Mouse (Mus musculus): ENCODE measurements at regions not wholly inside any gene's neighbourhood (a gene's known extent, or its start where the extent isn't known, plus 50 kb on each side); places are given as distances from the start of the nearest gene placed in this dataset.

- H3K4me1 ChIP-seq (replicated peaks) = no peaks in the 10 kb centered on the region
- WGBS = 82% methylated on average over 3 of the region's 3 CpGs
- no peak overlapping the region for H3K9ac ChIP-seq
- H3K4me3 ChIP-seq = no peak overlapping the region
- no peaks in the 10 kb centered on the region for H3K9me3 ChIP-seq (replicated peaks)
- H3K4me2 ChIP-seq = no peak overlapping the region
- H3K27ac ChIP-seq = no peak overlapping the region
- no peak for ATAC-seq (replicated peaks; ENCODE audit: insufficient number of reproducible peaks, insufficient read depth, low FRiP score, low read depth)
- no peaks in the 10 kb centered on the region for H3K27me3 ChIP-seq
- no peaks in the 10 kb centered on the region for H3K36me3 ChIP-seq
Observed at GRCm38 (mm10) chr19:15851622-15852021, 95.5 kb downstream of the Psat1 start.

- H3K36me3 ChIP-seq = no peaks in the 10 kb centered on the region
- ATAC-seq (replicated peaks; ENCODE audit: insufficient number of reproducible peaks, insufficient read depth, low FRiP score, low read depth) = no peak
- no peak overlapping the region for H3K9ac ChIP-seq
- no peak overlapping the region for H3K27ac ChIP-seq
- H3K4me1 ChIP-seq (replicated peaks) = no peaks in the 10 kb centered on the region
- H3K9me3 ChIP-seq (replicated peaks) = no peaks in the 10 kb centered on the region
- H3K27me3 ChIP-seq = no peaks in the 10 kb centered on the region
- 55% methylated on average over 2 of the region's 2 CpGs for WGBS
- H3K4me2 ChIP-seq = no peak overlapping the region
- H3K4me3 ChIP-seq = no peak overlapping the region
Observed at GRCm38 (mm10) chr19:15850722-15851121, 96.4 kb downstream of the Psat1 start.

- H3K9me3 ChIP-seq (replicated peaks) = no peaks in the 10 kb centered on the region
- no peak overlapping the region for H3K4me3 ChIP-seq
- no peak for ATAC-seq (replicated peaks; ENCODE audit: insufficient number of reproducible peaks, insufficient read depth, low FRiP score, low read depth)
- H3K4me2 ChIP-seq = no peak overlapping the region
- no peaks in the 10 kb centered on the region for H3K4me1 ChIP-seq (replicated peaks)
- H3K36me3 ChIP-seq = no peaks in the 10 kb centered on the region
- H3K9ac ChIP-seq = no peak overlapping the region
- no peaks in the 10 kb centered on the region for H3K27me3 ChIP-seq
- H3K27ac ChIP-seq = no peak overlapping the region
- WGBS = 72% methylated on average over 4 of the region's 4 CpGs
Observed at GRCm38 (mm10) chr19:15849235-15849634, 97.9 kb downstream of the Psat1 start.

GRCm38 (mm10) chr19:15838327-15838726 is 108.8 kb downstream of the Psat1 start:
- no peak for ATAC-seq (replicated peaks; ENCODE audit: insufficient number of reproducible peaks, insufficient read depth, low FRiP score, low read depth)

GRCm38 (mm10) chr19:15837715-15838175 is 109.4 kb downstream of the Psat1 start:
- Histone ChIP-seq H3K9ac (no peak overlapping the region), H3K27ac (no peak overlapping the region), H3K9me3 (replicated peaks) (no peaks in the 10 kb centered on the region), H3K4me2 (no peak overlapping the region), H3K27me3 (no peaks in the 10 kb centered on the region), H3K4me3 (no peak overlapping the region), H3K4me1 (replicated peaks) (0 out of 2 replicates have a peak, but pooled peaks cover 10% of the 10 kb centered on the region), H3K36me3 (no peaks in the 10 kb centered on the region)
- 16% methylated on average over 1 of the region's 1 CpGs for WGBS
- 0 out of 2 replicates have a peak, but pooled peaks have one; percentile 27 for ATAC-seq (replicated peaks; ENCODE audit: insufficient number of reproducible peaks, insufficient read depth, low FRiP score, low read depth)

More at GRCm38 (mm10) chr19:15838327-15838726, 108.8 kb downstream of the Psat1 start:
- no peak overlapping the region for H3K4me2 ChIP-seq
- 47% methylated on average over 5 of the region's 5 CpGs for WGBS
- H3K4me3 ChIP-seq = no peak overlapping the region
- H3K36me3 ChIP-seq = no peaks in the 10 kb centered on the region
- H3K27me3 ChIP-seq = no peaks in the 10 kb centered on the region
- 0 out of 2 replicates have a peak, but pooled peaks cover 10% of the 10 kb centered on the region for H3K4me1 ChIP-seq (replicated peaks)
- no peaks in the 10 kb centered on the region for H3K9me3 ChIP-seq (replicated peaks)
- no peak overlapping the region for H3K27ac ChIP-seq
- H3K9ac ChIP-seq = no peak overlapping the region

GRCm38 (mm10) chr19:15836956-15837714 is 110.0 kb downstream of the Psat1 start:
- no peak overlapping the region for H3K9ac ChIP-seq
- H3K4me1 ChIP-seq (replicated peaks) = 0 out of 2 replicates have a peak, but pooled peaks cover 10% of the 10 kb centered on the region
- no peak for ATAC-seq (replicated peaks; ENCODE audit: insufficient number of reproducible peaks, insufficient read depth, low FRiP score, low read depth)
- H3K27ac ChIP-seq = no peak overlapping the region; the same call in 1 of the 2 replicates
- H3K4me2 ChIP-seq = no peak overlapping the region
- H3K27me3 ChIP-seq = no peaks in the 10 kb centered on the region
- H3K9me3 ChIP-seq (replicated peaks) = no peaks in the 10 kb centered on the region
- 18% methylated on average over 7 of the region's 7 CpGs for WGBS
- no peak overlapping the region for H3K4me3 ChIP-seq
- no peaks in the 10 kb centered on the region for H3K36me3 ChIP-seq

GRCm38 (mm10) chr19:15836201-15836955 is 110.8 kb downstream of the Psat1 start:
- Histone ChIP-seq H3K36me3 (no peaks in the 10 kb centered on the region), H3K27me3 (no peaks in the 10 kb centered on the region), H3K4me3 (no peak overlapping the region), H3K4me1 (replicated peaks) (0 out of 2 replicates have a peak, but pooled peaks cover 10% of the 10 kb centered on the region), H3K9ac (no peak overlapping the region), H3K4me2 (no peak overlapping the region), H3K27ac (no peak overlapping the region), H3K9me3 (replicated peaks) (no peaks in the 10 kb centered on the region)
- no peak for ATAC-seq (replicated peaks; ENCODE audit: insufficient number of reproducible peaks, insufficient read depth, low FRiP score, low read depth)
- 50% methylated on average over 7 of the region's 7 CpGs for WGBS

- Histone ChIP-seq H3K9ac (no peak overlapping the region), H3K4me3 (no peak overlapping the region), H3K27ac (no peak overlapping the region), H3K4me2 (no peak overlapping the region), H3K36me3 (no peaks in the 10 kb centered on the region), H3K9me3 (replicated peaks) (no peaks in the 10 kb centered on the region), H3K4me1 (replicated peaks) (no peaks in the 10 kb centered on the region), H3K27me3 (no peaks in the 10 kb centered on the region)
- no peak; the same call in 1 of the 2 replicates for ATAC-seq (replicated peaks; ENCODE audit: insufficient number of reproducible peaks, insufficient read depth, low FRiP score, low read depth)
Observed at GRCm38 (mm10) chr19:15830385-15830784, 116.8 kb downstream of the Psat1 start.

- no peaks in the 10 kb centered on the region for H3K36me3 ChIP-seq
- no peak overlapping the region for H3K4me3 ChIP-seq
- no peak overlapping the region for H3K27ac ChIP-seq
- no peaks in the 10 kb centered on the region for H3K9me3 ChIP-seq (replicated peaks)
- H3K4me1 ChIP-seq (replicated peaks) = no peaks in the 10 kb centered on the region
- 53% methylated on average over 5 of the region's 5 CpGs for WGBS
- no peak; the same call in 1 of the 2 replicates for ATAC-seq (replicated peaks; ENCODE audit: insufficient number of reproducible peaks, insufficient read depth, low FRiP score, low read depth)
- no peaks in the 10 kb centered on the region for H3K27me3 ChIP-seq
- no peak overlapping the region for H3K9ac ChIP-seq
- no peak overlapping the region for H3K4me2 ChIP-seq
Observed at GRCm38 (mm10) chr19:15829158-15829557, 118.0 kb downstream of the Psat1 start.

- H3K9me3 ChIP-seq (replicated peaks) = no peaks in the 10 kb centered on the region
- H3K36me3 ChIP-seq = no peaks in the 10 kb centered on the region
- no peak overlapping the region for H3K27ac ChIP-seq
- H3K4me2 ChIP-seq = no peak overlapping the region
- no peak overlapping the region for H3K4me3 ChIP-seq
- WGBS = 75% methylated on average over 10 of the region's 10 CpGs
- H3K27me3 ChIP-seq = no peaks in the 10 kb centered on the region
- no peak overlapping the region for H3K9ac ChIP-seq
- ATAC-seq (replicated peaks; ENCODE audit: insufficient number of reproducible peaks, insufficient read depth, low FRiP score, low read depth) = no peak
- no peaks in the 10 kb centered on the region for H3K4me1 ChIP-seq (replicated peaks)
Observed at GRCm38 (mm10) chr19:15827990-15828705, 119.0 kb downstream of the Psat1 start.
